Mouse (Mus musculus) monocyte, adult 5-6 weeks (primary cell): ENCODE results near the gene Olfr960. TPM values are rescaled to one million over a fixed set of nuclear protein-coding genes. Genes with fewer than 3 reads are reported as not detected.

Experiments used
- ATAC-seq: fragments of 153-309, 156-312 bp; replicated peaks from 2 replicates; pipeline ENCODE4 v1.8.0; 2017; ENCODE audit warnings: mild to moderate bottlenecking; ENCODE audit not compliant: low TSS enrichment, insufficient number of reproducible peaks, severe bottlenecking, poor library complexity, low FRiP score
- total RNA-seq: library from RNA; stranded (forward); fragments of 200-1000, 200-491, 200-594 nt; gene quantifications from 3 replicates; pipeline ENCODE4 v1.2.3, GENCODE M21; 2017

Gene Olfr960
- total RNA-seq, result not detected in 3 replicates

DNA sequence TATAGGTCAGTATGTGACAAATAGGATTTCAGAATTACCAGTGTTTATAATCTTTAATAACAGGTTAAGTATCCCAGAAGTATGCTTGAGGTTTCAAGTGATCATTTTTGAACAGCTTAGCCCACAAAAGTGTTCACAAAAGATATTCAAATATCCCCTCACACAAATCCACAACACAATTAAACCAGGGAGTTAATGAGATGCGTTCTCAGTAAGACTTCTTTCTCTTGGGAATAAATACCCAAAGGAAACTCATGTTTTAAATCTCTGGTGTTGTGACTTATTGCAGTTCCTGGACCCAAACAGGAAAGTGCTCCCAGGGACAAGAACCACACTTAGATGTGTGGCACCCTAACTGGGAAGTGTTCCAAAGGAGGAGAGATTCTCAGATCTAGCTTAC lies at the start of gene Olfr960:
Gene Olfr960 (plus strand): TSS at position 301 of the 400 bp plus-strand sequence.
- ATAC-seq, result no peak

DNA sequence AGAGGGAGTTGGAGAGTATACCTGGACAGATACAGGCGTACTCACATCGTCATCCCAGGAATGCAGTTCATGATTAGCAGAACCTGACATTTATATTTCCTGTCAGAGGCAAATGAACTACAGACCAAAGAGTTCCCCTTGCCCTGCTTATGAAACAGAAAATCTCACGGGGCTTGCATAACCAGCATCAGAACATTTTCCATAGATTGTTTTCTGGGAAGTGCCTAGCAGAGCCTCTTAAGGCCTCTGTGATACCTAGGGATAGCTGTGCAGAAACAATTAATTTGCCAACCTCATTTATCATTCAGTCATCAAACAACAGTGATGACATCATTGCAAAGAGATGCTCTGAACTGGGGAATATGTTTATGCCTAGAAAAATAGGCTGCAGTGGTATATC lies 45.7 kb upstream of the Olfr960 start, which contains the start of gene Olfr959:
Gene Olfr959 (minus strand): TSS at position 101 of the 400 bp plus-strand sequence.
- ATAC-seq, result no peak

DNA sequence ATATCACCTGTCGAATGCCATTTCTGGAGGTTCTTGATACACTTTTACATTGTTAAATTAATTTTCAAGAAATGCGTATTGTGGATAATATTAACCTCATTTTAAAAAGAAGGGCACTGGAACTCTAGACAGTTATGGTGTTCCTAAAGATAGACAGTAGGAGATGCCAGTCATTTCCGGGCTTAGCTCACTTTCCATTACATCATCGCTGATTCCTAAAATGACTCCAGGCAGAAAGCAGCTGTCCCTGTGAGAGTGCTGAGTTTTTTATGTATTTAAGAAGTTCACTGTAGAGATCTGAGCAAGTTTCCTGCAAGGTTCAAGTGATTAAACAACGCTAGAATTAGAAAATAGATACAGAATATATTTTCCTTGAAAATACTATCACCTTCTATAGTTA lies 44.1 kb upstream of the Olfr960 start:
- ATAC-seq, result no peak

DNA sequence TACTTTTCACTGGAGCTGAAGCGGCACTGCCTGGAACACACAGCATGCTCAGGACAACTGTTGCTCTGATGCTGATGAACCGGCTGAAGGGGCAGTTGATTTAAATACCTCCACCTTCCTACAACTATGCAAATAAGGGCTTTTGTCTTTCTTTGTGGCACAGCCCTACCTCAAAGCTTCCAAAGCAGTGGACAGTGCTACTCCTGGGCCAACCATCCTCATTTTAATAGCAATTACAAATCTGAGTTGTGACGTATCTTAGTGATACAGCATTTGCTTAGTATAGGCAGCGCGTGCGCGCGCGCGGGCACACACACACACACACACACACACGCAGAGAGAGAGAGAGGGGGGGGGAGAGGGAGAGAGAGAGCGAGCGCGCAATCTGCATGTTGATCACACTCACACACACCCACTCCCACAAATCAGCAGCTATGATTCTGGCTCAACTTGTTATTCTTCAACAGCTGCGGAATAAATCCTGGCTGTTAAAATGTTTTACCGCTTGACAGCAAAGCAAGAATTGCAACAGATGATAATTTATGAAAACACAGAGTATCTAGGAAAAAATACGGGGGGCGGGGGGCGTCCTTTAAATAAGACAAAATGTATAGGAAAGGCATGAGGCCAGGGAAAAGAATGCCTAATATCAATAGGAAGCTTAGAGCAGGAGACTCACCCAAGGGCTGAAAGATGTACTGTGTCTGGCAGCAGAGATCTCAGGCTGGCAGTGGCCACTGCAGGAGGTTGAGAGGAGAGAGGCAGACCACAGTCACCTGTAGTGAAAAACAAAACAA lies 18.4 kb upstream of the Olfr960 start:
- no peak for ATAC-seq

DNA sequence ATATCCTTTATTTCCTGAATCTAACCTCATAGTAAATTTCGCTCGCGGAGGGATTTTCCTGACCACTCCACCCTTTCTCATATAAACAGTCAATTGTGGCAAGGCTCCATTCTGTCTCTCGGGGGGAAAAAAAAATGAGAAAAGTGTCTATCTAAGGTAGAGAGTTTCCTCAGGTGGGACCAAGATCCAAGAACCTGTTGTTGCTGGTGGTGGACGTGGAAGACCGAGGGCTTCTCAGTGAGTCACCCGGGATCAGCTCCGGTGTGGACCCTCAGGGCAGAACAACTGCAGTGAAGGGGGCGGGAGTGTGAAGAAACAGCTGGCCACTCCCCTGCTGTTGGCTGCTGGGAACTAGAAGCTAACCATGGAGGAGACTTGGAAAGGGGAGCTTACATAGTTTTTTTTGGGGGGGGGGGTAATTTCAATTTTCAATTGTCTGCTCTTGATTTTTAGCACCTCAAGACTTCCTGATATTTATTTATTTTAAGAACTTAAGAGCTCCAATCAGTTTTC lies 17.8 kb upstream of the Olfr960 start:
- ATAC-seq, result no peak

DNA sequence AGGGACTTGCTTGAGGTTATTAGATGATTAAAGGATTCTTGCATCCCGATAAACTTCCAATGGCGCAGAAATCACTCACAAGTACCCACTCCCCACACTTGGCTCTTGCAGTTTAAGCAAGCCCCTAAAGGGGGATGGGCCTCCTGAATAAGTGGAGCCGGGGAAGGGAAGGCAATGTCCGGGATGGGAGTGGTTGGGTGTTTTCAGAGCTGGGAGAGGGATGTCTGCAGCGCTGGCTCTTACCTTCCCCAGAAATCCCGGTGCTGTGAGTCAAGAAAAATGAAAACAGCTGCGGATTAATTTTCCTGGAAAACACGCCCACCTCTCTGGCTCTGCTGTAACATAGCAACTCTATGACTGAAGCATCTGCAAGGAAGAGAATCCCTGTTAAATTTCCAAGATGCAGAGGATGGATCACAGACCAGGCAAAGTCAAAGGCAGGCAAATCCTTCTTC lies 17.1 kb upstream of the Olfr960 start, which contains the start of gene AW551984:
Gene AW551984 (minus strand): TSS at position 405 of the 455 bp plus-strand sequence.
- ATAC-seq, result no peak

DNA sequence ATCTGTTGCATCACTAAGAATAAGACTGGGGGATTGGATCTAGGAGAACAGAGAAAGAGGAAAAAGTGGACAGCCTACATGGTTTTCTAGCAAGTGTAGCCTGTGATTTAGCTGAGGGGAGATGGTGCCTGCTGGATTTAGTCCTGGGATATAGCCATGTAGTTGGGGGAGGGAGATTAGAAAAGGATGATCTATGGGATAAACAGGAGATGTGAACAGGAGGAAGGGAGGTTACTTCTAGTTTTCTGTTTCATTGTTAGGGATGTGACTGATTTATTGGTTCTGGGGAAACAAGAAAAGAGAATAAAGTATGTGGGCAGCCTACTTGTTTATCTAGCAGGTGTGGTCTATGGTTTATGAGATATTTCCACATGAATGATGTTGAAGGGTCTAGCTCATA lies 12.7 kb upstream of the Olfr960 start:
- ATAC-seq, result no peak

DNA sequence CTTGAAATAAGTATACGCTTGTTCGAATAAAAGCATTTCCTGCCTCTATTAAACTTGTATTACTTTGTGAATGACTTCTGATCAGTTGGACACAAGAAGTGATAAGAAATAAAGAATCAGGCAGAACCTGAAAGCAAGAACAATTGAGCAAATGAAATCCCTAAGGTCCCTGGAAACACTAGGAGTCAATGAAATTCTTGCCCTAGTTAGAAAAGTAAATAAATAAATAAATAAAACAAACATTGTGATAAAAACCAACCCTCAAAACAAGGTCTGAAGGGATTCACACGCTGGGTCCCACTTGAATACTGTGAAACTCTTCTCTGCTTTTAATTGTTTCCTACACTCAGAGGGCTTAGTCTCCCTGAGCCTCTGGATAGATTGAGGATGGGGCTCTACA lies 10.8 kb upstream of the Olfr960 start, which contains the start of gene Olfr148:
Gene Olfr148 (plus strand): TSS at position 301 of the 400 bp plus-strand sequence.
- ATAC-seq, result no peak

DNA sequence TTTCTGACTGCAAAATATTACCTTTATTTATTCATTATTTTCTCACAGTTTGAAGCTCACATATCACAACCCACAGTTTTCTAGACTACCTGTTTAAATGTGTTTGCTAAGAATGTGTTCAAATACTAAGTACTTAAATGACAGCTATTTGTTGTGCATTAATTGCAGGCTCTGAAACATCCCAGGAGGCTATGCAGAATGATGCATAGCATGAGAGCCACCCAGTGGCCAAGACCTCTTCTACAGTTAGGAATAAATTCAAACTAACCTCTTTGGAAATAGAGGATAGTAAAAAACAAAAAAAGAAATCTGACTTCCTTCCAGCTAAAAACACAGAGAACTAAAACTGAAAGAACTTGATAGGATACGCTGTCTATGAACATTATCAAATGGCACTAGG lies 9.2 kb upstream of the Olfr960 start:
- ATAC-seq, result no peak

DNA sequence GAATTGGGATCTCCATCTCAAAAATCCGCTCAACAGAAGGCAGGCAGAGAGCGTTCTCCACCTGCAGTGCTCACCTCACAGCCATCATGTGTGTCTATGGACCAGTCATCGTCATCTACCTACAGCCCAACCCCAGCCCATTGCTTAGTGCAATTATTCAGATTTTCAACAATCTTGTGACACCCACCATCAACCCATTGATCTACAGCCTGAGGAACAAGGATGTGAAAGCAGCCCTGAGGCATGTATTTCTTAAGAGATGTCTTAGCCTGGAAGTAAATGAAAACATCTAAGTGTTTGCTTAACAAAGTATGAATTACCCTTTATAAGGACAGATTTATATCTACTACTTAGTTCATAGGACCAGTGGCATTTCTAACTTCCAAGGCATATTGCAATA lies 2.6 kb downstream of the Olfr960 start:
- no peak for ATAC-seq

DNA sequence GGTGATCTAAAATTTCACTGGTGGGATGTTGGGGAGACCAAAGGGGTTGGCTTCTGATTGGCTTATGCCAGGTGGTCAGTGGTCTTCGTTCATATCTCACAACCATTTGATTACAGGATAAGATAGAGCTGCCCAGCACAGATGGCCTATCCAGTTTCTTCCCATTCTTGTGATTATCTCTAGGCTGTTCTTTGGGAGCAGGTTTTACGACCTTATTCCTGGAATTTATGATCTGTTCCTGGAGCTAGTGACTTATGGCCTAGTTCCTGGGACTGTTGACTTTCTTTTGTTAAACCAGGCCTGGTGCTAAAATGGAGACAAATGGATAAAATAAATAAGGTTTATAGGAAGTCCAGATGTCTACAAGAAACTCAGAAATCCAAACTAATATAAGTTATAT lies 3.5 kb downstream of the Olfr960 start:
- no peak for ATAC-seq

DNA sequence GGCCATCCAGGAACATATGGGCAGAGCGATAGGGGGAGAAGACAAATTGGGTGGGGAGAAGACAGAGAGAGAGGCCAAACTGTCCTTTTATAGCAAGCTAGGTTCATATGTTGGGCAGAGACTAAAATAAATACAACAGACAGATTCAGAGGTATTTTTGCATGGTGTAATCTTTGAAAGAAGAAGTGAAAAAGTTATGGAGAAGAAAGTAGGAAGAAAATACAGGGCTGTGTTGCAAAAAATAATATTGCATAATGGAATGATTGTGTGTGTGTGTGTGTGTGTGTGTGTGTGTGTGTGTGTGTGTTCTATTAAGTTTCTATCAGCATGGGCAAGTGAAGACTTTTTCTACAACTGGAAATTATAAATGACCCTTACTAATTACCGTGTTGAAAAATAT lies 7.9 kb downstream of the Olfr960 start:
- ATAC-seq, result 0 out of 2 replicates have a peak, but pooled peaks have one; percentile 27

DNA sequence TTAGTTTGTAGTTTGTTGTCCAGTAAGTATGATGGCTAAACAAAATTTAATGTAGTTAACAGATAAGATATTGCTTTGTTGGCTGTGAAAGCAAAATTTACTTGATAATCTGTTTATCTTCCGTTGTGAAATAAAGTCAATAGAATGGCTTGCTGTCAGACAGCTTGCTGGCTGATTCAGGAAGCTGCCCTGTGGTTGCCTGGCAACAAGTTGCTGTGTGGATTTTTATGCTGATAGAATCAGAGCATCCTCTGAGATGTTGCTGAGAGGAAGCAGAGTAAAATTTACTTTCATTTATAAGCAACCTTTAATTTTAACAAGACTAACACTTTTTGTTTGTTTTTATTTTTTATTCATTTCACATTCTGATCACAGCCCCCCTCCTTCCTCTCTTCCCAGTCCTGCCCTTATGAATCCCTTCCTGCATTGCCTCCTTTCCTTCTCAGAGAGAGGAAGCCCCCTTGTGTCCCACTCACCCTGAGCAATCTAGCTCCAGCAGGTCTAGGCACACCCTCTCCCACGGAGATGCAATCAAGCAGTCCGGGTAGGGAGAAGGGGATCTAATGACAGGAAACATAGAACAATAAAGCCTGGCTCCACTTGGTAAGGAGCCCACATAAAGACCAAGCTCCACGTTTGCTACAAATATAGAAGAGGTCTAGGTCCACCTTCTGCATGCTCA lies 12.9 kb downstream of the Olfr960 start:
- no peak for ATAC-seq

DNA sequence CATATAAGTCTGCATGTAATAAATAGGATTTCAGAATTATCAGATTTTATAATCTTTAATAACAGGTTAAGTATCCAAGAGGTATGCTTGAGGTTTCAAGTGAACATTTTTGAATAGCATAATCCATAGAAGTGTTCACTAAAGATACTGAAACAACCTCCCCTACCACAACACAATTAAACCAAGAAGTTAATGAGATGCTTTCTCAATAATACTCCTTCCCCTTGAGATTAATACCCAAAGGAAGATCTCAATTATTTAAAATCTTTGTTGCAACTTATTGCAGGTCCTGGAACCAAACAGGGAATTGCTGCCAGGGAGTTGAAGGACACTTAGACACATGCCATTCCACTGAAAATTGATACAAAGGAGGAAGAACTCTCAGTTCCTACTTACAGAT lies 23.6 kb downstream of the Olfr960 start, which contains the start of gene Olfr961:
Gene Olfr961 (plus strand): TSS at position 301 of the 400 bp plus-strand sequence.
- no peak for ATAC-seq

DNA sequence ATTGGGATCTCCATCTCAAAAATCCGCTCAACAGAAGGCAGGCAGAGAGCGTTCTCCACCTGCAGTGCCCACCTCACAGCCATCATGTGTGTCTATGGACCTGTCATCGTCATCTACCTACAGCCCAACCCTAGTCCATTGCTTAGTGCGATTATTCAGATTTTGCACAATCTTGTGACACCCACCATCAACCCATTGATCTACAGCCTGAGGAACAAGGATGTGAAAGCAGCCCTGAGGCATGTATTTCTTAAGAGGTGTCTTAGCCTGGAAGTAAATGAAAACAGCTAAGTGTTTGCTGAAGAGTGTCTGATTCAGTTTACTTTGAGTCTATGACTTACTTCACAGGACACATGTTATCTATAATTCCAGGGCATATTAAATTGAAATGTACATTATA lies 26.2 kb downstream of the Olfr960 start:
- ATAC-seq, result no peak

DNA sequence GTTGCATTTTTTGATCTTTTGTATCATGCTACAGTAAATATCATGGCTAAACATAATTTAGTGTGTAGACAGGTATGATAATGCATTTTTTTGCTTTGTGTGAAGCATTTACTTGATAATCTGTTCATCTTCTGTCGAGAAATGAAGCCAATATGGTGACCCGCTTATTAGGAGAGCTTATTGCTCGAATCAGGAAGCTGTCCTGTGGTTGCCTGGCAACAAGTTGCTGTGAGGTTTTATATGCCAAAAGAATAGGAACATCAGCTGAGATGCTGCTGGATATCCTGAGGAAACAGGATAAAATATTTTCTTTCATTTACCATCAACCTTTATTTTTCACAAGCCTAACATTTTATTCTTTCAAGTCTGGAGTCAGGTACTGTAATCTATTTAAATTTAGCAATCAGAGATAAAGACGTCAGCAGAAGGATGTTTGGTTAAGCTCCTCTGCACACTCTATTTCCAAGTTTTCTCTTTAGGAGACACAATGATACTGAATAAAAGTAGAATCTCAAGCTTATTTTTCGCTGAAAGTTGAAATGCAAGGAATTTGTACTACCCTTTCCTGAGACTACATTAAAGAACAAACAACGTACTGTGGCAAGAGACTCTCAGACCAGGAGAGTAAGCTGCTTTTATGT lies 33.7 kb downstream of the Olfr960 start:
- no peak for ATAC-seq

DNA sequence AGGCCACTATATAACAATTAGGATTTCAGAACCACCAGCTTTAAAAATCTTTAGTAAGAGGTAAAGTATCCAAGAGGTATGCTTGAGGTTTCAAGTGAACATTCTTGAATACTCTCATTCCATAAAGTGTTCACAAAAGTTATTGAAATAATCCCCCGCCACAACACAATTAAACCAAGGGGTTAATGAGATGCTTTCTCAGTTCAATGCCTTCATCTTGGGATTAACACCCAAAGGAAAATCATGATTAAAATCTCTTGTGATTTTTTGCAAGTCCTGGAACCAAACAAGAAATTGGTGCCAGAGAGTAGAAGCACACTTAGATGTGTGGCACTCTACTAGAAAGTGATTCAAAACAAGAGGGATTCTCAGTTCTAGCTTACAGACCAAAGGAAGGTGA lies 45.7 kb downstream of the Olfr960 start, which contains the start of gene Olfr963:
Gene Olfr963 (plus strand): TSS at position 301 of the 400 bp plus-strand sequence.
- ATAC-seq, result no peak

DNA sequence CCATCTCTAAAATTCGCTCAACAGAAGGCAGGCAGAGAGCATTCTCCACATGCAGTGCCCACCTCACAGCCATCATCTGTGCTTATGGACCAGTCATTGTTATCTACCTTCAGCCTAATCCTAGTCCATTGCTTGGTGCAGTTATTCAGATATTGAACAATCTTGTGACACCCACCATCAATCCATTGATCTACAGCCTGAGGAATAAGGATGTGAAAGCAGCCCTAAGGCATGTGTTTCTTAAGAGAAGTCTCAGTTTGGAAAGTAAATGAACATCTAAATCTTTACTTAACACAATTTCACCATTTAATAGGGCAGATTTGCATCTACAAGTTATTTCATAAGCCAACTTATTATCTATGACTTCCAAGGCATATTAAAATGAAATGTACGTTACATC lies 48.5 kb downstream of the Olfr960 start:
- ATAC-seq, result no peak
